14 mouse cellular contexts compared by ENCODE assay signal in genomic region chr13:113508124-113508728, GRCm38 (mm10).
DNase-seq lines count a peak whose midpoint lies in the region; ATAC-seq and TF ChIP-seq lines count a peak whose summit lies in the region.
"Had no signal": no experiment of that assay in that cellular context is flagged by ENCODE, and none has a peak within 500 bp of the region (broad histone marks: within the 10 kb centered on the region; RNA-seq: fewer than 3 reads in every experiment).

No protein-coding gene starts in this region.

- H3K4me3 ChIP-seq in layer of hippocampus, adult 2 months, result no peak overlapping the region
- H3K4me3 ChIP-seq: hindbrain, embryonic 13.5 days; midbrain, embryonic 12.5 days had no signal

- peak; percentile 93 for ATAC-seq in megakaryocyte, adult 5-6 weeks (ENCODE audit: poor library complexity, severe bottlenecking)
- ATAC-seq: forebrain, embryonic 14.5 days; intestine, postnatal 0 days had no signal

- peak; percentile 88 for DNase-seq in heart, adult 11 months
- DNase-seq in heart, postnatal 4 days, result no peak
- no peak for DNase-seq in layer of hippocampus, adult 2 months (ENCODE audit: low spot score in 2 of 2)
- DNase-seq in layer of hippocampus, postnatal 14 days (ENCODE audit: low spot score in 2 of 2), result no peak
- peak; percentile 27 for DNase-seq in brain, adult 2 months (ENCODE audit: low read depth, low spot score)
- DNase-seq in cerebellum, adult 9-10 months, result no peak
- DNase-seq: cerebellum, adult 8-10 months; kidney, postnatal 36 days; lung, postnatal 10 days had no signal

- no peak for TF ChIP-seq CTCF in layer of hippocampus, adult 2 months (conservative IDR thresholded peaks at IDR 0.05)

- peak overlapping the region; percentile 36; the same call in 1 of the 2 replicates for H3K27ac ChIP-seq in layer of hippocampus, adult 2 months
- H3K27ac ChIP-seq: hindbrain, embryonic 13.5 days; midbrain, embryonic 12.5 days had no signal

Comparison
In these comparisons a context has a peak if more than half of its experiments do, and no peak if none do; other contexts are left out.
1. DNase-seq: peak in heart, adult 11 months (single experiment) and brain, adult 2 months (single experiment); none in heart, postnatal 4 days (single experiment), layer of hippocampus, adult 2 months (0 of 2), layer of hippocampus, postnatal 14 days (0 of 2) and cerebellum, adult 9-10 months (single experiment).